Mouse (Mus musculus): Measurements from ENCODE around the gene Etv2. TPM values are rescaled to one million over a fixed set of nuclear protein-coding genes. Genes with fewer than 3 reads are reported as not detected.

Gene Etv2
- polyA plus RNA-seq (2017; shearing (Covaris generic)), result not detected

GRCm38 (mm10) chr7:30635752-30636151, at the start of gene Etv2:
Gene Etv2 (minus strand): TSS chr7:30635852.

DNA sequence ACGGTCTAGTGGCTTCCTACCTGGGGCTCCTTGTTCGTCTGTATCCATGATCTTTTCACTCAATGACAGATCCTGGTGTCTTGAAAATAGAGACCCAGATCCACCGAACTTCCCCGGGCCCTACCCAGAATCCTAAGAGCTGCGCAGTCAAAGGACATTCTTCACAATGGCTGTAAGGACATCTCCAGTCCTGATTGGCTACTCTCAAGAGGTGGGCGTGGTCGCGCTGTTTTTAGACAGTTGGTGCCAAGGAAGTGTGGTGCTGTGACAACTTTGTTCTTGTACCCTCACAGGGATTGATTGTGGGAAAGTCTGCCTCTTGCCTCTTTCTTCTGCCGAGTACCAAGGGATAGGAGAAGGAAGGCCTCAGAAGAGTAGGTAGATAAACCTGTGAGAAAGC, 35.8 kb upstream of the Etv2 start, which contains the start of gene Pmis2:
Pmis2 (minus strand) TSS at position 126 of the 400 bp plus-strand sequence.

GRCm38 (mm10) chr7:30664529-30665200, 29.0 kb upstream of the Etv2 start, which contains the start of gene Haus5:
Gene Haus5 (minus strand): TSS chr7:30664994.

GRCm38 (mm10) chr7:30649591-30650540, 14.2 kb upstream of the Etv2 start, which contains the start of gene Rbm42:
Gene Rbm42 (minus strand): TSS chr7:30650317.

GRCm38 (mm10) chr7:30625530-30626384, 9.9 kb downstream of the Etv2 start, which contains the start of gene Cox6b1:
Gene Cox6b1 (minus strand): TSS chr7:30626151.

DNA sequence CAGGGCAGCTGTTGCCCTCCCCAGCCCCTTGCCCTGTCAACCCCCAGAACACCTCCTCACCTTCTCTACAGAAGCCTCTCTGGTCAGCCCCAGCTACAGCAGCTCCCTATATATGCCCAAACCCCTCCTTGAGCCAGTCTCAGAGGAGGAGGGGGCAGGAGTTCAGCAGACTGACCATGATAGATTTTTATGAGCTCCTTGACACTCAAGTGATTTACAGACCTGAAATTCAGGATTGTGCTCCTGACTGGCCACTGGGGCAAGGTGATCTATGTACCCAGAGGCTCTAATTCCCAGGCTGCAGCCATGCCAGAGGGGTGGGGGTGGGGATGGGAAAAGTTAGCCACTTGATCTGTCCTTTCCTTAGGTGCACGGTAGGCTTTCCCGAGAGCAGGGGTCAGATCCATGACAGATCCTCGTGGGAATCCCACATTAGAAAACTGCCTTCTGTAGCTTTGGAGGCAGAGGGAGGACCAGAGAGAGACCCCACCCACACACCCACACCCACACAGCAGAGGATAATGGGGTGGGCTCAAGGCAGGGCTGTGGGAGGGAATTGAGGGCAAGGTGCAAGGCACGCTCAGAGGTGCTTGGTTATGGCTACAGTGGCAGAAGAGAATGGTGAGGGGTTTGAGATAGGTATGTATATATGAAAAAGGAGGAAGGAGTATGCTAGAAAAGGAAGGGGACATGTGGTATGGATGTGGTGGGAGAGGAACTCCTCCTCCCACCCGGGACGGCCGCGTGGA, 22.8 kb downstream of the Etv2 start, which contains the start of gene Upk1a:
Upk1a (minus strand) TSS at position 194 of the 749 bp plus-strand sequence.

DNA sequence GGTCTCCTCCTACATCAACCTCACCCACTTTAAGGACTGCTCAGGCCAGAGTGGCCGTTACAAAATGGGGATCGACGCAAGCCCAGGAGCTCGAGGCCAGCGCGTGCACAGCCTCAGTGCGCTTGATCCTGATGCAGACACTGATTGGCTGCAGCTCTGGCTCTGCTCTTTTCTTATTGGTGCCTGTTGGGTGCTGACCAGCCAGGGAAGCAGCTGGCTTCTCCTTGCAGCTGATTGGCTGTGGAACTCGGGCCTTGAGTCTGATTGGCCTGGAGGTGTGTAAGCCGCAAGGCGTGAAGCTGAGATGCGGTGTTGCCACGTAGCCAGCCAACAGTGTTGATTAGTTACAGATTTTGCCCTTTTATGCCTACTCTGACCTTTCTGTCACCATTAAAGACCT, 36.9 kb downstream of the Etv2 start, which contains the start of gene Zbtb32:
Zbtb32 (minus strand) TSS at position 124 of the 400 bp plus-strand sequence.

GRCm38 (mm10) chr7:30588676-30589434, 46.8 kb downstream of the Etv2 start, which contains the start of gene Kmt2b:
Gene Kmt2b (minus strand): TSS chr7:30588726.

Other genes with a start within 250 kb of the Etv2 start
- gene Tyrobp, start 222.1 kb downstream of the Etv2 start, polyA plus RNA-seq (2017; shearing (Covaris generic)), result 14.5 TPM
- 407 TPM for gene Hcst, start 216.0 kb downstream of the Etv2 start, polyA plus RNA-seq (2017; shearing (Covaris generic))
- 110 TPM for gene Nfkbid, start 214.1 kb downstream of the Etv2 start, polyA plus RNA-seq (2017; shearing (Covaris generic))
- 7.7 TPM for gene Aplp1, start 190.3 kb downstream of the Etv2 start, polyA plus RNA-seq (2017; shearing (Covaris generic))
- not detected for gene Kirrel2, start 178.2 kb downstream of the Etv2 start, polyA plus RNA-seq (2017; shearing (Covaris generic))
- not detected for gene Nphs1, start 177.5 kb downstream of the Etv2 start, polyA plus RNA-seq (2017; shearing (Covaris generic))
- gene Prodh2, start 142.2 kb downstream of the Etv2 start, polyA plus RNA-seq (2017; shearing (Covaris generic)), result not detected
- gene Arhgap33, start 100.8 kb downstream of the Etv2 start, polyA plus RNA-seq (2017; shearing (Covaris generic)), result 1.5 TPM
- gene Hspb6, start 83.7 kb downstream of the Etv2 start, polyA plus RNA-seq (2017; shearing (Covaris generic)), result 3.7 TPM
- gene Proser3, start 83.6 kb downstream of the Etv2 start, polyA plus RNA-seq (2017; shearing (Covaris generic)), result 10.8 TPM
- gene Lin37, start 76.0 kb downstream of the Etv2 start, polyA plus RNA-seq (2017; shearing (Covaris generic)), result 102 TPM
- gene U2af1l4, start 72.6 kb downstream of the Etv2 start, polyA plus RNA-seq (2017; shearing (Covaris generic)), result 47.4 TPM
- gene Gm49396, start 72.5 kb downstream of the Etv2 start, polyA plus RNA-seq (2017; shearing (Covaris generic)), result 122 TPM
- 244 TPM for gene Psenen, start 72.2 kb downstream of the Etv2 start, polyA plus RNA-seq (2017; shearing (Covaris generic))
- gene Igflr1, start 70.4 kb downstream of the Etv2 start, polyA plus RNA-seq (2017; shearing (Covaris generic)), result 235 TPM
- 10.1 TPM for gene Kmt2b, start 47.1 kb downstream of the Etv2 start, polyA plus RNA-seq (2017; shearing (Covaris generic))
- 19.2 TPM for gene Zbtb32, start 36.9 kb downstream of the Etv2 start, polyA plus RNA-seq (2017; shearing (Covaris generic))
- 0.82 TPM for gene Upk1a, start 23.0 kb downstream of the Etv2 start, polyA plus RNA-seq (2017; shearing (Covaris generic))
- gene Cox6b1, start 9.7 kb downstream of the Etv2 start, polyA plus RNA-seq (2017; shearing (Covaris generic)), result 664 TPM
- gene Rbm42, start 14.5 kb upstream of the Etv2 start, polyA plus RNA-seq (2017; shearing (Covaris generic)), result 224 TPM
- gene Haus5, start 29.1 kb upstream of the Etv2 start, polyA plus RNA-seq (2017; shearing (Covaris generic)), result 41.2 TPM
- gene Pmis2, start 35.8 kb upstream of the Etv2 start, polyA plus RNA-seq (2017; shearing (Covaris generic)), result not detected
- gene 2200002J24Rik, start 63.1 kb upstream of the Etv2 start, polyA plus RNA-seq (2017; shearing (Covaris generic)), result not detected
- gene Atp4a, start 76.4 kb upstream of the Etv2 start, polyA plus RNA-seq (2017; shearing (Covaris generic)), result not detected
- 117 TPM for gene Tmem147, start 93.7 kb upstream of the Etv2 start, polyA plus RNA-seq (2017; shearing (Covaris generic))
- 0.37 TPM for gene Gapdhs, start 107.8 kb upstream of the Etv2 start, polyA plus RNA-seq (2017; shearing (Covaris generic))
- 1.3 TPM for gene Sbsn, start 115.6 kb upstream of the Etv2 start, polyA plus RNA-seq (2017; shearing (Covaris generic))
- not detected for gene Dmkn, start 127.9 kb upstream of the Etv2 start, polyA plus RNA-seq (2017; shearing (Covaris generic))
- gene Krtdap, start 152.0 kb upstream of the Etv2 start, polyA plus RNA-seq (2017; shearing (Covaris generic)), result not detected
- not detected for gene Ffar2, start 187.9 kb upstream of the Etv2 start, polyA plus RNA-seq (2017; shearing (Covaris generic))
- gene Ffar3, start 220.3 kb upstream of the Etv2 start, polyA plus RNA-seq (2017; shearing (Covaris generic)), result not detected
- gene Ffar1, start 225.7 kb upstream of the Etv2 start, polyA plus RNA-seq (2017; shearing (Covaris generic)), result 0.24 TPM
- gene Cd22, start 244.5 kb upstream of the Etv2 start, polyA plus RNA-seq (2017; shearing (Covaris generic)), result 24.5 TPM